Comparison of ENCODE assay signal across 17 mouse cellular contexts in genomic region chr17:27261981-27262380, GRCm38 (mm10).
"Had no signal": no experiment of that assay in that cellular context is flagged by ENCODE, and none has a peak within 500 bp of the region (broad histone marks: within the 10 kb centered on the region; RNA-seq: fewer than 3 reads in every experiment).

No protein-coding gene starts in this region.

- H3K4me3 ChIP-seq: lung, embryonic 15.5 days; megakaryocyte, embryonic 14.5 days; midbrain, embryonic 13.5 days; midbrain, embryonic 15.5 days; neural tube, embryonic 12.5 days had no signal

- DNase-seq: liver, postnatal 0 days; lung, adult 2 months; lung, postnatal 14 days; lung, postnatal 36 days; right cerebral cortex, adult 18-20 months; right cerebral cortex, postnatal 25 days; right cerebral cortex, postnatal 4 days; spleen, adult 18-20 months; thymus, adult 18-20 months; thymus, postnatal 14 days; thymus, postnatal 36 days had no signal

- H3K27ac ChIP-seq: lung, embryonic 15.5 days; macrophage; midbrain, embryonic 13.5 days; midbrain, embryonic 15.5 days; neural tube, embryonic 12.5 days had no signal
